Mouse (Mus musculus): ENCODE data around the gene Rnpepl1. TPM values are rescaled to one million over a fixed set of nuclear protein-coding genes. Genes with fewer than 3 reads are reported as not detected.
A peak's percentile ranks its signal among the peaks of the same experiment; 100 is the strongest.

Rnpepl1 gene
- total RNA-seq, 2 experiments from 2014 or later = 60.5 to 67.5 TPM

- DNase-seq (ENCODE audit: low spot score) = peak; percentile 92
Observed at GRCm38 (mm10) chr1:92906779-92907631, 3.6 kb upstream of the Rnpepl1 start, which contains the start of gene Dusp28. Dusp28 (plus strand) TSS chr1:92906981.

GRCm38 (mm10) chr1:92907632-92908360 lies 2.8 kb upstream of the Rnpepl1 start:
- no peak for DNase-seq (ENCODE audit: low spot score)

GRCm38 (mm10) chr1:92908664-92909063 lies 1.9 kb upstream of the Rnpepl1 start:
- no peak for DNase-seq (ENCODE audit: low spot score)

- DNase-seq (ENCODE audit: low spot score) = no peak
Observed at GRCm38 (mm10) chr1:92909068-92909467, 1.5 kb upstream of the Rnpepl1 start.

DNA sequence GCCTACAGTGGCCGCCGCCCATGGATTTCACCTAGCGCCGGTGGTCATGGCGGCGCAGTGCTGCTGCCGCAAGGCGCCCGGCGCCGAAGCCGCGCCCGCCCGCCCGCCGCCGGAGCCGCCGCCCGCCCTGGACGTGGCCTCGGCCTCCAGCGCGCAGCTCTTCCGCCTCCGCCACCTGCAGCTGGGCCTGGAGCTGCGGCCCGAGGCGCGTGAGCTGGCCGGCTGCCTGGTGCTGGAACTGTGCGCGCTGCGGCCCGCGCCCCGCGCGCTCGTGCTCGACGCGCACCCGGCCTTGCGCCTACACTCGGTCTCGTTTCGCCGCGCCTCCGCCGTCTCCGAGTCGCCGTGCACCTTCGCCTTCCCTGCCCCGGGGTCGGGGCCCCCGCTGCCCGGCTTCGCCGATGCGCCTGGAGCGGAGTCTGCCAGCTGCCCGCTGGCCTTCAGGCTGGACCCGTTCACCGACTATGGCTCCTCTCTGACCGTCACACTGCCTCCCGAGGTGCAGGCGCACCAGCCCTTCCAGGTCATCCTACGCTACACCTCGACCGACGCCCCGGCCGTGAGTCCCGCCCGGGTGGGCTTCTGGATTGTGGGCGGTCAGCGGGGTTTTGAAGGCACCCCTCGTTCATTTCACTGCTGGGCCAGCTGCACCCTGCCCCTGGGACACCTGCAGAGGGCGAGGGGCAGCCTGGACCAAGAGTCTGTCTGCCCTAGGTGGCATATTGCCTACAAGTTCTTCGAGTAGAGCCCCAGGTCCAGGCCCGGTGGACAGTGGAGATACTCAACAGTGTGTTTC lies 540 bp downstream of the Rnpepl1 start:
- peak; percentile 46 for DNase-seq (ENCODE audit: low spot score)

- no peak for DNase-seq (ENCODE audit: low spot score)
Observed at GRCm38 (mm10) chr1:92911721-92912138, 1.1 kb downstream of the Rnpepl1 start.

DNA sequence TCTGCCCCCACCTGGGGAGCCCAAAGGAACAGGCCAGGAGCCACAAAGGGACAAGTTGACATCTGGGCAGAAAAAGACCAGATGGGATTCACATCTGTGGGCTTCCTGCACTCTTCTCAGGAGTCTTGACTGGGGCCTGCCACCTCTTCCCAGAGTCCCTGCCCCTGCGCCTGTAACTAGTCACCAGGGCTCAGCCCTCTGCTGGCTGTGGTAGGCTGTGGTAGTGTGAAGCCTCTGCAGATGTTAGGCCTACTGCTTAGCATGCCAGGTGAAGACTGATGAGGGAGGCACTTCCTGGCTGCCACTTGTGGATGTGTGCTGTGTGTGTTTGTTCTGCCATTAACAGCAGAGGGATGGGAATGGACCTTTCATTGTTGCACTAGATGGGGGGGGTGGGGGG lies 1.7 kb downstream of the Rnpepl1 start:
- DNase-seq (ENCODE audit: low spot score) = no peak

DNA sequence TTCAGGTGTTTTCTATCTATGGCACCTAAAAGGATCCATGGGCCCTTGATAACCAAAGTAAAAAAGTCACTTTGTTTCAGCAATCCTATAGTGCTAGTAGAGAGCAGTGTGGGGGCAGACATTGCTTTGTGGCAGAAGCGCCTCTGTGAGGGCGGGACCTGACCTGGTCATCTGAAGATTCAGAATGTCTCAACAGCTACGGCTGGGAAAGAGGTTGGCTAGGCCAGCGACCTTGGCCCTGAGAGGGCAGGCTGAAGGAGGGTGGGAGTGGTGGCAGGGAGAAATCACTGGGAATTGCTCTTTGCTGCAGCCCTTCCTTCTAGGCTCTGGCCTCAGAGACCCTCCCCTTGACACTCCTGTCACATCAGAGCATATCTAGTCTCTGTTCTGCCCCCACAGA lies 3.7 kb downstream of the Rnpepl1 start:
- DNase-seq (ENCODE audit: low spot score) = no peak

- no peak for DNase-seq (ENCODE audit: low spot score)
Observed at GRCm38 (mm10) chr1:92914993-92915392, 4.4 kb downstream of the Rnpepl1 start.

DNA sequence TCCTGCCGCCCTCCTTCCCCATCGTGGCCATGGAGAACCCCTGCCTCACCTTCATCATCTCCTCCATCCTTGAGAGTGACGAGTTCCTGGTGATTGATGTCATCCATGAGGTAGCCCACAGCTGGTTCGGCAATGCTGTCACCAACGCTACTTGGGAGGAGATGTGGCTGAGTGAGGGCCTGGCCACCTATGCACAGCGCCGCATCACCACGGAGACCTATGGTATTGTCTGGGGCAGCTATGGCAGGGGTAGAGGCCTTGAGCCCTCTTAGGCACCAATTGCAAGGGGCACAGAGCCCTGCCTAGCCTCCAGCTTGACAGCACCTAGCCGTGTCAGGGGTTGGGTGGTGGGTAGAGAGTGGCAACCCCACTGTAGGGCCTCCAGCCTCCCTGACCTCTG lies 6.1 kb downstream of the Rnpepl1 start:
- no peak for DNase-seq (ENCODE audit: low spot score)

DNA sequence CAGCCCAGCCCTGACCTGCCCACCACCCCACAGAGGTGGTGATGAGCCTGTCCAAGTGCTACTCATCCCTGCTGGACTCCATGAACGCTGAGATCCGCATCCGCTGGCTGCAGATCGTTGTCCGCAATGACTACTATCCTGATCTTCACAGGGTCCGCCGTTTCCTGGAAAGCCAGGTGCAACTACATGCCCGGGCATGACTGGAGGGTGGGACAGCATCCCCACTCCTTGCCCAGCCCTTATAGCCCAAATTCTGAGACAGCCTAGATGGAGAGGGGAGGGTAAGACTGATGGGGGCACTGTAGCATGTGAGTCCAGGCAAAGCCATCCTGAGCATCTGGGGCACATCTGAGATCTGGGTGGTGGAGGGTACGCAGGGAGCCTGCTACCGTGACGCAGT lies 8.6 kb downstream of the Rnpepl1 start:
- DNase-seq (ENCODE audit: low spot score) = no peak

DNA sequence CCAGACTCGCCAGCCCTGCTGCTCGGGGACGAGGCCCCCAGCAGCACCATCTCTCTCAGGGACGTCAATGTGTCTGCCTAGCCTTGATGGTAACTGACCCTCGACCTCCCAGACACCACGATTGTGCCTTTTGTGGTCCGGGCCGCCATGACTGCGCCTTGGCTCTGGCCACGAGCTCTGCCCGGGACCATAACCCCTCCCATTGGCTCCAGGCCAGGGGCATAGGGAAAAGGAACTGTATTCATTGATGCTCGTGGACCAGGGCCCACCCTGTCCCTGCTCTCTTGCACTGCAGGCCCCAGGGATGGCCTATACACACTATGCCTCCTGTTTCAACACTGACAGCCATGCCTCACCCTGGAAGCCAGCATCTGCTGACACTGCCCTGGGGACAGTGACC lies 9.2 kb downstream of the Rnpepl1 start:
- DNase-seq (ENCODE audit: low spot score) = no peak

DNA sequence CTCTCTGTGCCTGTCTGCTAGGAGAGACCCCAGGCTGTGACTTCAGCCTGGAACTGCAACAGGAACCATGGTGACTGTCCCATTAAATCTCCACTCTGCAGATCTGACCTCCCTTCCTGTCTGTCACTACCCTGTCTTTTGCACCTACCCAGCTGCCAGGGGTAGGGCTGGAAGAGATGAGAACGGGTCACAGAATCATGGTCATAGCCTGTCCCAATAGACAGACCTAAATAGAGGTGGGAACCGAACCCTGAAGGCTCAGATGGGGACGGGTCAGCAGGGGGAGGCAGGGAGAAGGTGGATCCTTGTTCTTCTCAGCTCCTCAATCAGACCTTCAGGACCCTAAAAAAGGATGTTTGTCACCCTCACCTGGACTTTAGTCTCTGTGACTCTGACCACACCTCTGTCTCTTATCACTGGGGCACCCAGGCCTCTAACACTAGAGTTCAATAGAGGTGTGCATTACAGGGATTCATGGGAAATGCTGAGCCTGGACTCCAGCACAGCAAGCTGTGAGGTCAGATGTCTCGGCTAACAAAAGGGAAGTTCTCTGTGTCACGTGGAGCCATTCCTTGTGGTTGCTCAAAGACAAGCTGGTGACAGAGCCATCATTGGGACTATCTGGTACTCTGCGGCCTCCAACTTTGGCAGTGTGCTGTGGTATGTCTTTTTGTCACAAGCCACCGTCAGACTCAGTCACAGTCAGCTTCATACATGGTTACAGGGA lies 10.1 kb downstream of the Rnpepl1 start:
- no peak for DNase-seq (ENCODE audit: low spot score)

GRCm38 (mm10) chr1:92921496-92921895 lies 10.9 kb downstream of the Rnpepl1 start:
- DNase-seq (ENCODE audit: low spot score) = no peak

GRCm38 (mm10) chr1:92930171-92930706 lies 19.7 kb downstream of the Rnpepl1 start:
- no peak for DNase-seq (ENCODE audit: low spot score)

DNA sequence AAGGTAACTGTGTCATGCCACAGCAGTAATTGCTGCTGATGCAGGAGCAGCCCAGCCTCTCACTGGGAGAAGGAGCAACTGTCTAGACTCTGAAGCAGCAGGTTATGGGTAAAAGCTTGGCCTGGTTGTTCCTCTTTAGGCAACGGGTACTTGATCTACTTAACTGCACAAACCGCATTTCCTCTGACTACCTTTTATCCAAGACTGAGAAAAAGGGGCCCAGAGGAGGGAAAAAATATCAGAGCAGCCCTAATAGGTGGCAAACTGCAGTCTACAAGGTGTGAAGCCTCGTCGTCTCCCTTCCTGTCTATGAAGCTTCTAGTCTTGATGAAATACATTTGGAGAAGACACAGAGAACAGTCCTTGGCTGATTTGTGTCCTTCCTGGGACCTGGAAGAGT lies 23.0 kb downstream of the Rnpepl1 start:
- no peak for DNase-seq (ENCODE audit: low spot score)

DNA sequence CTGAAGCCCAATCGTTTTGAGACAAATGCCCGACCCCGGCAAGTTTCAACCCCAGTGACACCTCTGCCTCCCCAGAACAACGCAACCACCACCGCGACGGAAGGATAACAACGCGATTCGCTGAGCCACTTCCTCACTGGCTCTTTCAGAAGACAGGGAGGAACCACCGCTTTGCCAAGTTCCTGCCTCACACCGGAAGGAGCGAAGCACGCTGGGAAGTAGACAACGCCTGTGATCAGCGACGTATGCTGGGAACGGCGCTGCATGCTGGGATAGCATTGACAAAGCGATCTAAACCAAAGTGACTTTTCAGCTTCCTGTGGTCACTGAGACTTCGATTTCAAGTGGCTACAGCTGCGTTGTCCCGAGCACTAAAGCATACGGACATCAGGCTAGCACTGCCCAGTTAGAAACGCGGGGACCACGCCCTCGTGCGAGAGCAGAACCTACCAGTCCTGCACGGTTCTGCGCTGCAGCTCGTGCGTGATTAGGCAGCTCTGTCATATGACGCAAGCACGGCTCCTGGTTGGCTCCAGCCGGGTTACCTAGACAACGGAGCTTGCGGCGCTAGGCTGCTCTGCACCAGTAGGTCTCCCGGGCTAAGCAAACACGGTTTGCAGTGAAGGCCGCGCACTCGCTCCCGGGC lies 23.7 kb downstream of the Rnpepl1 start, which contains the start of gene Capn10:
Capn10 (plus strand) TSS at position 195 of the 646 bp plus-strand sequence.
- DNase-seq (ENCODE audit: low spot score) = peak; percentile 95

DNA sequence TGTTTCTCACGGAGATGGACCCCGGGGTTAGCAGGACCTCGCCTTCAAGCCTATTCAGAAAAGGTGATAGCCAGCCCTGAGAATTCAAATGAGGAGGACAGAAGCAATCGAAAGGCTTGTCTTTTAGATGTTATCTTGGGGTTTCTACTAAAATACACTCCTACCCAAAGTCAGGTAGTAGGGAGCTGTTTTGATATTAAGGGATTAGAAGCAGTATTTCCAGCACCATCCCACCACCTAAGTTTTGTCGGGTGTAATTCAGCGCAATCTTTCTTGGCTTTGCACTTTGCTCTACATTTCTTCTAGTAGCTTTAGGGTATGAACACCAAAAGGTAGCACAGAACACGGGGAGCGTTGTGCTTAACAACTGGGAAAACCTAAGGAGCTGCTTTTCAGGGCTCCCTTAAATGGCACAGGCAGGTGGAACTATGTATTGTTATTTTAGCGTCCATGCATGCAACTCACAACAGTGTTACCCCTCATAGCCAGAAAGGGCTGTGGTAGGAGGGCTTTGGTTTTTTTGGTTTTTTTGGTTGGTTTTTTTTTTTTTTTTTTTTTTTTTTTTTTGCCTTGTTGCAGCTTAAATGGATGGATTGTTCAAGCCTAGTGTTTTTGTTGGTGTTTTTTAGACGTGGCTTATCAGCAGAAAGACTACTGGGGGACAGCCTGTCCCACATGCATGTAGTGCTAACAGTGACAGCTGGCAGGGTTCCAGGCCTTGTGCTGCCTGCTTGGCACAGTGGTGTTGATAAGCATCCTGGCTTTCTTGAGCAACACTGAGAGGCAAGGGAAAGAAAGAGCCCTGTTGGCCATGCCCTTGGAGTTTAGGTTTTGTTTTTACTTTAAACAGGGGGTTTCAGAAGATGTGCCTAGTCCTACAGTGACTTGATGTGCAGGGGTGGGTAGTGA lies 24.7 kb downstream of the Rnpepl1 start:
- no peak for DNase-seq (ENCODE audit: low spot score)

DNA sequence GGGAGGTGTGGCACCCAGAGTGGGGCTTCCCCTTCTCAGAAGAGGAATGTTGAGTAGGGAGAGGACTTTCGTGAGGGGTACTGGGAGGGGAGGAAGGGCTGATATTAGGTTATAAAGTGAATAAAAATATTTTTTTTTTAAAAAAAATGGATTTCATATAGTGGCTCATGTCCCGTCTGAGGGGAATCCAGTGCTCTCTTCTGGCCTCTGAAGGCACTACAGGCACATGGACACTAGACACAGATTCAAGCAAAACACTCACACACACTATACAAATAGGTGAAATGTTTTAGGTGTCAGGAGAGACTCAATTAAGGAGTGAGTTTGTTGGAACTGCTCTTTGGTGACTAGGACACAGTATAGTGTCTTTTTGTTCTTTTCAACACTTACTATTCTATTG lies 25.4 kb downstream of the Rnpepl1 start:
- DNase-seq (ENCODE audit: low spot score) = no peak

Measured in gastrocnemius, adult 18-20 months (tissue).